Mouse (Mus musculus) lung, postnatal 36 days (tissue): ENCODE measurements around the gene Iqsec1.
"Not testable (repeated sequence)": the region's sequence is repeated elsewhere in the genome, so short reads cannot be mapped to it uniquely, and the experiment has no call there.

ENCODE experiments used
- DNase-seq: peaks from one replicate; pipeline ENCODE4 v3.0.0; 2022; ENCODE audit warnings: mixed read lengths

Gene Iqsec1

GRCm38 (mm10) chr6:90648391-90648790, 340.1 kb downstream of the Iqsec1 start:
- no peak for DNase-seq

GRCm38 (mm10) chr6:90644965-90645364, 343.5 kb downstream of the Iqsec1 start:
- no peak for DNase-seq

DNA sequence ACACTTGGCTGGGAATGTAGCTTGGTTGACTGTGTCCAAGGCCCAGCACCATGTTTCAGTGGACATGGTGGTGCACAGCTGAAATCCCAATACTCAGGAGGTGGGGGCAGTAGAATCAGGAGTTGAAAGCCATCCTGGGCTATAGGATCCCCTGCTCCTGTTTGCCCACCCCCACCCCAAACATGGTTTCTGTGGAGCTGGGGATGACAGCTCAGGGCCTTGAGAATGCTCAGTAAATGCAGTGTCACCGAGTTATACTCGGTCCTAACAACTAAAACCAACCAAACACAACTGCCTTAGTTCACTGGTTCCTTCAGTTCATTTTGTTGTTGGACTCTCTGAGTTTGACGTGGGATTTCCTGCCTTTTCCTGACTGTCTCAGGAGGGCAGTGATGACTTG, 345.4 kb downstream of the Iqsec1 start:
- DNase-seq, result no peak

GRCm38 (mm10) chr6:90635611-90636010, 352.9 kb downstream of the Iqsec1 start:
- DNase-seq, result no peak

GRCm38 (mm10) chr6:90635081-90635480, 353.4 kb downstream of the Iqsec1 start:
- DNase-seq, result no peak

DNA sequence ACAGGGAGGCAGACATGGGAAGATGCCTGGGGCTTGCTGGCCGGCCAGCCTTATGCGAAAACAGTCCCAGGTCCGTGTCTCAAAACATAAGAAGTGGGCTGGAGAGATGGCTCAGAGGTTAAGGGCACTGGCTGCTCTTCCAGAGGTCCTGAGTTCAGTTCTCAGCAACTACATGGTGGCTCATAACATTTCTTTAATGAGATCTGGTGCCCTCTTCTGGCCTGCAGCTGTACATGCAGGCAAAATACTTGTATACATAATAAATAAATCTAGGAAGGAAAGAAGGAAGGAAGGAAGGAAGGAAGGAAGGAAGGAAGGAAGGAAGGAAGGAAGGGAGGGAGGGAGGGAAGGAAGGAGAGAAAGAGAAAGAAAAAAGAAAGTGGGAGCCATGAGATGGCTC, 356.0 kb downstream of the Iqsec1 start:
- not testable (repeated sequence) for DNase-seq

GRCm38 (mm10) chr6:90630427-90630826, 358.1 kb downstream of the Iqsec1 start:
- DNase-seq, result no peak

DNA sequence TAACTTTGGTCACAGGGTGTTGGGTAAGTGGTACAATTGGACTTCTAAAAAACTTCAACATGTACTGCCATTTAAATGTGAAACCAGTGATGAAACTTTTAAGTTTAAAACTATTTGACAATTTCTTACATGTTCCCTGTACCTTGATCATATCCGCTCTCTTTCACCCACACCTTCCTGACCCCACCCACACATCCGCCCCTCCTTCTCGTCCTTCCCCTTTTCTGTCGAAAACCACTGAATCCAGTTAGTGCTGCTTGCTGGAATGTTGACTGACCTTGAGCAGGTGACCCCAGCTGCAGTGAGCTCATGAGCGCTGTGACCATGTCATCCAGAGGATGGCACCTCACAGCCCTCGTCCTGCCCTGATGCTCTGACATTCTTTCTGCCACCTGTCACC, 359.0 kb downstream of the Iqsec1 start:
- DNase-seq, result peak; percentile 36

GRCm38 (mm10) chr6:90627556-90627955, 360.9 kb downstream of the Iqsec1 start:
- DNase-seq, result no peak

GRCm38 (mm10) chr6:90625207-90625994, 363.1 kb downstream of the Iqsec1 start:
- DNase-seq, result no peak

- peak; percentile 74 for DNase-seq
These were observed 363.8 kb downstream of the Iqsec1 start for GRCm38 (mm10) chr6:90624733-90625132.

DNA sequence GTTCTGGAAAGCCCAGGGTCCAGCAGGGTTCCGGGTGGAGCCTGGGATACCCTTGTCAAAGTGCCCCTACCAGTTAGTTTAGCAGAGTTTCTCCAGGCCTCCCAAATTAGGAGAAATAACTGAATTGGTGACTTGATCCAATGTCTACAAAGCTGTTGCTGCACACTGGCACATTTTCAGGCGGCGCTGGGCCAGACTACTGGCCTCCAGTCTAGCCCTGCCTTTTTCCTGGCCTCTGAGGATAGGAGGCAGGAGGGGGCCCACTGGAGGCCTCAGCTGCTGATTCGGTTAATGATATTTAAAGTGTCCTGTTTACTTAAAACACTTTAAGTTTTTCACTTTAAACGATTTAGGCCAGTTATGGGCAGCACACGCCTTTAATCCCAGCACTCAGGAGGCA, 364.3 kb downstream of the Iqsec1 start:
- DNase-seq, result peak; percentile 72

- no peak for DNase-seq
These were observed 365.0 kb downstream of the Iqsec1 start for GRCm38 (mm10) chr6:90623456-90623836.

- DNase-seq, result no peak
These were observed 365.6 kb downstream of the Iqsec1 start for GRCm38 (mm10) chr6:90622758-90623455.

DNA sequence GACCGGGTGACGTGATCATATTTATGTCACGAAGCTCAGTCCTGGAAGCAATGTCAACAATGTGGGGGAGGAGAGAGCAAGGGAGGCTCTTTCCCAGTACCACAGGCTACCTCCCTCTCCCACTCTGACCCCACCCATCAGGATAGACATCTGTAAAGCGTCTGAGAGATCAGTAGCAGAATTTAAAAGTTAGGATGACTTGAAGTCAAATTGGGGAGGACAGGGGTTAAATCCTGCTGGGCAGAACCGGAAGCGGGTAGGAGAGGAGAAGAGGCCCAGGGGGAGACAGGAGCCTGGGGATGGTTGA, 366.9 kb downstream of the Iqsec1 start:
- DNase-seq, result no peak

DNA sequence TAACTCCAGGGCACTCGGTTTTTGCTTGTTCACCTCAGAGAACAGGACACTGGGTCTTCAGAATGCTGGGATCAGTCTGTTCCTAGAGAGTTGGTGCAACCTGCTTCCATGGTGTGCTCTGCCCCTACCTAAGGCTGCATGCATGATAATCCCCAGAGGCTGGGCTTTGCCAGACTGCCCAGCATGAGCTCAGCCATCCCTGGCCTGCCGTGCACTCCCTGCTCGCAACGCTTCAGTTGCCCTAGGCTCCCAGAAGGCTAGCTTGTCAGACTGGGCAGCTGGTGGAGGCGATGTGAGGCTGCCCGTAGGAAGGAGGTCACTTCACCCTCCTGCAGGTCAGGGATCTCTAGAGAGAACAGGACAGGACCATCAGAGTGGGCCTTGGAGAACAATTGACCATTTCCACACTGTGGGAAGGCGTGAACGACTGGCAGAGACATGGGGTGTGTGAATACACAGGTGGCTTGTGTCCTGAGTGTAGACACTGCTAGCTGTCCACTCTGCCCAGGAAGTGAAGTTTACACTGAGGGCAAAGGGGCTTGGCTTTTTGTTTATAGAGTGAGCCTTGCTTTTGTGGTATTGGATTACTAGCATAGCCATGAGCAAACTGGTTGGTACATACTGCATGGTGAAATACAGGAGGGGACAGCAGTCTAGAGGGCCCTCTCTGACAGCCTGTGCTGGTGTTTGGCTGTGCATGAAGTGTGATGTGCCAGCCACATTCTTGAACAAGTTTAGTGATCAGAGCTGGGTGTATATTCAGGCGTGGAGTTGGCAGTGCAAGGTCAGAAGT, 367.5 kb downstream of the Iqsec1 start:
- no peak for DNase-seq

GRCm38 (mm10) chr6:90619936-90620335, 368.5 kb downstream of the Iqsec1 start:
- no peak for DNase-seq

GRCm38 (mm10) chr6:90618821-90619636, 369.5 kb downstream of the Iqsec1 start:
- DNase-seq, result peak; percentile 62

- DNase-seq, result no peak
These were observed 370.2 kb downstream of the Iqsec1 start for GRCm38 (mm10) chr6:90618274-90618673.

- DNase-seq, result no peak
These were observed 372.0 kb downstream of the Iqsec1 start for GRCm38 (mm10) chr6:90616481-90616880.

- DNase-seq, result no peak
These were observed 372.5 kb downstream of the Iqsec1 start for GRCm38 (mm10) chr6:90615991-90616390.

DNA sequence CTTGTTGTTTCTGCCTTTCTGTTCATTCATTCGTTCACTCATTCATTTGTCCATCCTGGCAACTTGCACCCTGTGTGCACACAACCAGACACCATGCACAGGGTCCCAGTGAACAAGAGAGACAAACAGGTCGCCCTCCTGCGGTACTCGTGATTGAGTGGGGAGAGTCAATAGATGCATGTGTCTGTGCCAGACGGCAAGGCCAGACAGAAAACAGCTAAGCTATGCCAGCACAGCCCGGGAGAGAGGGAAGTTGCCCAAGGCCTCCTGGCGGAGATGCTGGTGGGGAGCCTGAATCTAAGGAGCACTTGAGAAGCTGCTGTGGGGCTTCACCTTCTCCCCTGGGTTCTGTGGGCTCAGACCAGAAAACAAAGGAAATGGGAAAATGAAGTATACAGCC, 373.1 kb downstream of the Iqsec1 start:
- no peak for DNase-seq

DNA sequence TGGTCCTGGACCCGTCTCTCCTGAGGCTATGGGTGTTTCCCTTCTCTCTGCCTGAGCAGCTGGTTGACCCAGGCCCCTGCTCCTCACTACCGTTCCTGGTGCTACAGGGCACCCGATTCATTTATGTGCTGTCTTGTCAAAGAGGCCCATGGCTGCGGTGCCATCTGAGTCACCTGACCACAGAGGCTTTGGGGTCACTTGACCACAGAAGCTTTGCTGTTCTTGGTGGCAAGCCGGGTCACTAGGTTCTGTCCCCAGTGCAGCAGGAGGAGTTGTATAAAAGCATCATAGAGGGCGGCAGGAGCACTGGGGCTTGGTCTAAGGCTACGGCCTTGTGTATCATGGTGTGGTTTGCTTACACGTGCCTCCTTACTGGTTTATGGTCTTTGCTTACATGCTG, 375.2 kb downstream of the Iqsec1 start:
- no peak for DNase-seq
